Mouse (Mus musculus) MEL (cell line): ENCODE results near the gene Ugt2b37. TPM values are rescaled to one million over a fixed set of nuclear protein-coding genes. Genes with fewer than 3 reads are reported as not detected.
"Not testable (repeated sequence)": the region's sequence is repeated elsewhere in the genome, so short reads cannot be mapped to it uniquely, and the experiment has no call there.

Experiments used
- DNase-seq: peaks from one replicate; pipeline ENCODE4 v3.0.0; 2011; ENCODE audit warnings: low read depth, low spot score
- H3K27ac ChIP-seq: 2 replicates; pipeline ENCODE4 v1.5.1; 2012; ENCODE audit warnings: low read depth, mild to moderate bottlenecking, control low read depth, low read length, moderate library complexity; ENCODE audit not compliant: control insufficient read depth
- H3K27me3 ChIP-seq, 2 experiments: fragments of 150-350 bp in 1 of 2; sonication (generic) in 1 of 2; 2 replicates each; pipeline ENCODE4 v1.6.1; 2012; ENCODE audit warnings: low read length in 2 of 2, mild to moderate bottlenecking in 2 of 2, improper control_type of control experiment in 1 of 2, moderate library complexity in 1 of 2; ENCODE audit not compliant: insufficient read depth in 2 of 2, control insufficient read depth in 1 of 2
- H3K36me3 ChIP-seq, 2 experiments: 2 replicates each; pipeline ENCODE4 v1.6.1; 2012 to 2014; ENCODE audit warnings: low read length in 2 of 2, improper control_type of control experiment in 1 of 2, inconsistent platforms in 1 of 2, mild to moderate bottlenecking in 1 of 2; ENCODE audit not compliant: insufficient read depth in 2 of 2, control insufficient read depth in 1 of 2
- H3K4me1 ChIP-seq, 2 experiments: fragments of 150-350 bp in 1 of 2; sonication (generic) in 1 of 2; 2 replicates each; pipeline ENCODE4 v1.6.1; 2012; ENCODE audit warnings: low read length in 2 of 2, improper control_type of control experiment in 1 of 2, mild to moderate bottlenecking in 1 of 2; ENCODE audit not compliant: insufficient read depth in 2 of 2, control insufficient read depth in 1 of 2
- H3K4me3 ChIP-seq, 2 experiments: fragments of 150-350 bp in 1 of 2; sonication (generic) in 1 of 2; 2 replicates each; pipeline ENCODE4 v1.5.1; 2012; ENCODE audit warnings: low read depth in 2 of 2, low read length in 2 of 2, mild to moderate bottlenecking in 2 of 2, moderate library complexity in 2 of 2, control low read depth in 1 of 2, improper control_type of control experiment in 1 of 2; ENCODE audit not compliant: control insufficient read depth in 1 of 2, insufficient read depth in 1 of 2
- H3K79me2 ChIP-seq: 2 replicates; pipeline ENCODE4 v1.6.1; 2012; ENCODE audit warnings: mild to moderate bottlenecking, low read length, moderate library complexity; ENCODE audit not compliant: control insufficient read depth, poor library complexity, insufficient read depth
- H3K9ac ChIP-seq: 2 replicates; pipeline ENCODE4 v1.6.1; 2012; ENCODE audit warnings: low read depth, mild to moderate bottlenecking, control low read depth, low read length, moderate library complexity; ENCODE audit not compliant: control insufficient read depth, poor library complexity, severe bottlenecking
- H3K9me3 ChIP-seq: fragments of 150-350 bp; sonication (generic); replicated peaks from 2 replicates; pipeline ENCODE4 v1.6.1; 2012; ENCODE audit warnings: mild to moderate bottlenecking, low read length, improper control_type of control experiment, moderate library complexity; ENCODE audit not compliant: insufficient read depth
- CHD2 ChIP-seq: IDR thresholded peaks from 2 replicates; pipeline ENCODE4 v1.6.1; 2011; ENCODE audit warnings: low read length, improper control_type of control experiment
- MAFK ChIP-seq: IDR thresholded peaks from 2 replicates; pipeline ENCODE4 v1.6.1; 2011; ENCODE audit warnings: low read depth, mild to moderate bottlenecking, low read length, improper control_type of control experiment, borderline replicate concordance
- MEF2A ChIP-seq: IDR thresholded peaks from 2 replicates; pipeline ENCODE4 v1.6.1; 2014; ENCODE audit warnings: low read depth, mild to moderate bottlenecking, inconsistent platforms, low read length, improper control_type of control experiment; ENCODE audit not compliant: poor library complexity, insufficient replicate concordance, severe bottlenecking; ENCODE audit errors: extremely low read depth
- MYB ChIP-seq: IDR thresholded peaks from 2 replicates; pipeline ENCODE4 v1.6.1; 2011; ENCODE audit warnings: mild to moderate bottlenecking, low read depth, low read length, improper control_type of control experiment
- NELFE ChIP-seq: IDR thresholded peaks from 2 replicates; pipeline ENCODE4 v1.6.1; 2011; ENCODE audit warnings: low read depth, low read length, improper control_type of control experiment
- RAD21 ChIP-seq: IDR thresholded peaks from 2 replicates; pipeline ENCODE4 v1.6.1; 2011; ENCODE audit warnings: mild to moderate bottlenecking, low read depth, low read length, improper control_type of control experiment
- SIN3A ChIP-seq: IDR thresholded peaks from 2 replicates; pipeline ENCODE4 v1.6.1; 2012; ENCODE audit warnings: low read length, improper control_type of control experiment, inconsistent platforms
- TCF12 ChIP-seq: IDR thresholded peaks from 2 replicates; pipeline ENCODE4 v1.6.1; 2014; ENCODE audit warnings: low read depth, mild to moderate bottlenecking, inconsistent platforms, low read length, improper control_type of control experiment, moderate library complexity
- UBTF ChIP-seq: IDR thresholded peaks from 2 replicates; pipeline ENCODE4 v1.6.1; 2012; ENCODE audit warnings: low read depth, mild to moderate bottlenecking, inconsistent platforms, low read length, improper control_type of control experiment, moderate library complexity, borderline replicate concordance; ENCODE audit not compliant: insufficient read depth
- ZC3H11A ChIP-seq: IDR thresholded peaks from 2 replicates; pipeline ENCODE4 v1.6.1; 2012; ENCODE audit warnings: low read depth, mild to moderate bottlenecking, inconsistent platforms, low read length, improper control_type of control experiment
- ZMIZ1 ChIP-seq: IDR thresholded peaks from 2 replicates; pipeline ENCODE4 v1.6.1; 2012; ENCODE audit warnings: low read depth, mild to moderate bottlenecking, inconsistent platforms, low read length, improper control_type of control experiment, moderate library complexity
- polyA plus RNA-seq, 2 experiments: library from polyadenylated mRNA; stranded (reverse) in 1 of 2; unstranded in 1 of 2; fragments of >175 nt in 1 of 2; fragments of >200 nt in 1 of 2; gene quantifications; 2 replicates each; pipeline versions ENCODE4 v1.2.1 to v1.2.4; 2012; ENCODE audit warnings: low replicate concordance in 2 of 2, low read depth in 1 of 2; ENCODE audit not compliant: insufficient read length in 2 of 2, insufficient read depth in 1 of 2, missing spikeins in 1 of 2
- total RNA-seq: library from RNA; depleted of rRNA; stranded (reverse); fragments of 300-350 nt; gene quantifications from 2 replicates; pipeline ENCODE4 v1.2.3, GENCODE M21; 2012; rRNA removed

Ugt2b37 gene
- total and polyA plus RNA-seq, 3 experiments: not detected

DNA sequence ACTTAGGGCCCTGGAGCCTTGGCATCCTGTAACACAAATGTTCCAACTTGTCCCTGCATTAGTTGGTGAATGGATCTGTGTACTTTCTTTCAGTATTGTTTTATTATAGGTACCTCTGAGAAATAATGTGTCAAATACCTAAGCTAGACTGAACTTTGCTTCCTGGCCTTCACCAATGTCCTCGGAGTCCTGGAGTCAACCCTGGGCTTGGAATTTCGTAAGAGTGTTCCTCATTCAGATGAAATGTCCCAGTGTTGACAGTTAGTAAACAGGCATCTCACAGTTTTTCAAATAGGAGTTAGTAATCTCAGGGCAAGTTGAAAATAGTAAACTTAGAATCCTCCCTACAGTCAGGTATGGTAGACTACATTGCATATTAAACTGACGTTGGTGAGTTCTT is 1.2 kb upstream of the Ugt2b37 start:
- Histone ChIP-seq H3K9ac (no peak overlapping the region), H3K79me2 (no peaks in the 10 kb centered on the region), H3K27me3 (no peaks in the 10 kb centered on the region), H3K27ac (no peak overlapping the region), H3K9me3 (no peaks in the 10 kb centered on the region), H3K36me3 (no peaks in the 10 kb centered on the region), H3K4me3 (no peak overlapping the region), H3K4me1 (no peaks in the 10 kb centered on the region)
- no peak for TF ChIP-seq MAFK
- no peak for TF ChIP-seq UBTF
- TF ChIP-seq MEF2A: no peak
- no peak for TF ChIP-seq SIN3A
- no peak for TF ChIP-seq ZMIZ1
- TF ChIP-seq TCF12: no peak
- TF ChIP-seq ZC3H11A: no peak
- no peak for TF ChIP-seq RAD21
- TF ChIP-seq NELFE: no peak
- no peak for TF ChIP-seq CHD2
- no peak for TF ChIP-seq MYB
- DNase-seq: no peak

GRCm38 (mm10) chr5:87242140-87242539 is 12.5 kb downstream of the Ugt2b37 start:
- H3K79me2 ChIP-seq, H3K27ac ChIP-seq, H3K9me3 ChIP-seq, H3K4me1 ChIP-seq, H3K27me3 ChIP-seq, H3K4me3 ChIP-seq, DNase-seq, H3K36me3 ChIP-seq, H3K9ac ChIP-seq: not testable (repeated sequence)

- not testable (repeated sequence) for H3K27me3 ChIP-seq, H3K79me2 ChIP-seq, H3K4me1 ChIP-seq, H3K4me3 ChIP-seq, H3K27ac ChIP-seq, H3K36me3 ChIP-seq, H3K9me3 ChIP-seq, H3K9ac ChIP-seq, DNase-seq
Observed at GRCm38 (mm10) chr5:87196430-87196829, 58.2 kb downstream of the Ugt2b37 start.

Other genes with a start within 250 kb of the Ugt2b37 start
- gene Ugt2b36, start 162.2 kb downstream of the Ugt2b37 start, total RNA-seq: not detected in 2 replicates
- not detected for gene Ugt2b36, start 162.2 kb downstream of the Ugt2b37 start, polyA plus RNA-seq
- gene Ugt2b5, start 114.5 kb downstream of the Ugt2b37 start, total RNA-seq: not detected in 2 replicates
- not detected for gene Ugt2b5, start 114.5 kb downstream of the Ugt2b37 start, polyA plus RNA-seq
- gene Ugt2a3, start 82.4 kb upstream of the Ugt2b37 start, total RNA-seq: not detected in 2 replicates
- gene Ugt2a3, start 82.4 kb upstream of the Ugt2b37 start, polyA plus RNA-seq: not detected
- not detected in 2 replicates for gene Ugt2b38, start 169.4 kb upstream of the Ugt2b37 start, total RNA-seq
- not detected for gene Ugt2b38, start 169.4 kb upstream of the Ugt2b37 start, polyA plus RNA-seq
- not detected in 2 replicates for gene Ugt2a2, start 227.5 kb upstream of the Ugt2b37 start, total RNA-seq
- not detected for gene Ugt2a2, start 227.5 kb upstream of the Ugt2b37 start, polyA plus RNA-seq
- not detected in 2 replicates for gene Gm43638, start 232.0 kb upstream of the Ugt2b37 start, total RNA-seq
- not detected for gene Gm43638, start 232.0 kb upstream of the Ugt2b37 start, polyA plus RNA-seq
- not detected in 2 replicates for gene Ugt2a1, start 236.1 kb upstream of the Ugt2b37 start, total RNA-seq
- gene Ugt2a1, start 236.1 kb upstream of the Ugt2b37 start, polyA plus RNA-seq: not detected